Mouse (Mus musculus): Measurements from ENCODE around the gene Plekhg1.

DNA sequence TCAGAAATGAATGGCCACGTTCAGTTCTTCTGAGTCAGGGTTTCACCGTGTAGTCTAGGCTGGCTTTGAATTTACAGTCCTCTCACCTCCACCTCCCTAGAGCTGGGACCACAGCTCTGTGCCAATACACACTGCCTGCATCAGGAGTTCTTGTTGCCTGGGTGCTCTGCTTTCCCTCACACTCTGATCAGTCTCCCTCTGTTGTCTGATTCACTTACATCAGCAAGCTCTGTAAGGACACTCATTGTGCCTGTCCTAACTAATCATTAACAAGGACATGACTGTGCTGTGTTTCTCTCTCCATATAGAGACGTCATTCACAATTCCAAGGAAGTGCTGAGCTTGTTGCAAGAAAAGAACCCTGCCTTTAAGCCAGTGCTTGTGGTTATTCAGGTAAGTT is 238.2 kb downstream of the Plekhg1 start:
- TF ChIP-seq POLR2A (IDR thresholded peaks at IDR 0.05; ENCODE audit: insufficient read length, low read depth) (no peak), MAX (IDR thresholded peaks at IDR 0.05; ENCODE audit: low read depth) (no peak), E2F4 (IDR thresholded peaks at IDR 0.05; ENCODE audit: insufficient read depth) (no peak), MYOD1 (IDR thresholded peaks at IDR 0.05; ENCODE audit: control insufficient read depth in 1 of 3, insufficient read length in 2 of 3, low read depth in 2 of 3) (no peak), CEBPB (IDR thresholded peaks at IDR 0.05; ENCODE audit: insufficient read depth, poor library complexity, severe bottlenecking) (no peak), USF1 (IDR thresholded peaks at IDR 0.05; ENCODE audit: low read depth) (no peak)

Measured in myocyte (in vitro differentiated cells).